ENCODE assay signal across 26 mouse cellular contexts in the genomic region with DNA sequence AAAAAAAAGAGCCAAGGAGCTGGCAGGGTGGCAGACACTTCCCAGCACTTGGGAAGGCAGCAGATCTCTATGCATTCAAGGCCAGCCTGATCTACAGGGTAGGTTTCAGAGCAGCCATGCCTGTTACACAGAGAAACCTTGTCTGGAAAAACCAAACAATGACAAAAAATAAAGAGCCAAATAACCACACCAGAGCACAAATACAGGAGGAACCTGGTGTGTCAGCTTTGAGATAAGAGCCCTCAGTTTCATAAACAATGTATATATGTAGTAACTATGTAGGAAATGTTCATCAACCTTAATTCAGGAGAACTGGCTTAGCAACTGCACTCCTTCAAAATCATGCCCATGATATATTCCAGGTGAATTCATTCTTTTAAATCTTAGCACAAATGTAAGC.
"Had no signal": no experiment of that assay in that cellular context is flagged by ENCODE, and none has a peak within 500 bp of the region (broad histone marks: within the 10 kb centered on the region; RNA-seq: fewer than 3 reads in every experiment).

No protein-coding gene starts in this region.

- H3K4me2 ChIP-seq: heart, embryonic 12.5 days; hindbrain, embryonic 12.5 days; hindbrain, embryonic 14.5 days; intestine, embryonic 15.5 days; limb, embryonic 12.5 days; liver, embryonic 12.5 days had no signal

- H3K4me1 ChIP-seq: intestine, embryonic 15.5 days had no signal

- ATAC-seq: hindbrain, embryonic 16.5 days; inflammation-experienced regulatory T-cells, adult 6 months; intestine, embryonic 15.5 days; intestine, postnatal 0 days; liver, embryonic 12.5 days had no signal

- H3K27ac ChIP-seq: gastrocnemius, adult 2 months; heart, embryonic 10.5 days; hindbrain, embryonic 12.5 days; hindbrain, embryonic 14.5 days; intestine, embryonic 15.5 days; left cerebral cortex, adult 2 months; limb, embryonic 10.5 days had no signal

- H3K27me3 ChIP-seq: heart, embryonic 12.5 days; hindbrain, embryonic 12.5 days; intestine, embryonic 15.5 days; limb, embryonic 12.5 days; liver, embryonic 12.5 days had no signal

- H3K9ac ChIP-seq: heart, embryonic 12.5 days; hindbrain, embryonic 12.5 days; hindbrain, embryonic 14.5 days; intestine, embryonic 15.5 days; limb, embryonic 12.5 days; liver, embryonic 12.5 days had no signal

- DNase-seq: gastrocnemius, adult 2 months; gastrocnemius, postnatal 10 days; gastrocnemius, postnatal 25 days; heart, adult 18-20 months; heart, postnatal 10 days; heart, postnatal 4 days; kidney, adult 2 months; kidney, adult 9 months; kidney, postnatal 10 days; kidney, postnatal 25 days; kidney, postnatal 4 days; liver had no signal

- H3K9me3 ChIP-seq: heart, embryonic 10.5 days; hindbrain, embryonic 10.5 days; hindbrain, embryonic 12.5 days; intestine, embryonic 15.5 days; limb, embryonic 10.5 days; limb, embryonic 12.5 days had no signal

- H3K4me3 ChIP-seq: gastrocnemius, adult 2 months; heart, embryonic 10.5 days; heart, embryonic 12.5 days; hindbrain, embryonic 10.5 days; hindbrain, embryonic 12.5 days; intestine, embryonic 15.5 days; layer of hippocampus, adult 2 months; left cerebral cortex, adult 2 months; limb, embryonic 10.5 days; limb, embryonic 12.5 days; liver, embryonic 12.5 days had no signal
